Mouse (Mus musculus): ENCODE measurements around the gene Aatf. TPM values are rescaled to one million over a fixed set of nuclear protein-coding genes. Genes with fewer than 3 reads are reported as not detected.
"Not testable (repeated sequence)": the region's sequence is repeated elsewhere in the genome, so short reads cannot be mapped to it uniquely, and the experiment has no call there.

The Aatf gene
- polyA plus RNA-seq, 1 experiment = 37.3 TPM

GRCm38 (mm10) chr11:84412201-84412934, 101.0 kb downstream of the Aatf start:
- Histone ChIP-seq H3K27ac (ENCODE audit: insufficient read depth, low read length) (no peak overlapping the region), H3K4me1 (ENCODE audit: control insufficient read depth, insufficient read depth, low read length) (no peaks in the 10 kb centered on the region), H3K4me3 (ENCODE audit: insufficient read depth, low read length) (no peak overlapping the region)
- TF ChIP-seq POLR2A (IDR thresholded peaks at IDR 0.05; ENCODE audit: low read depth, low read length) (no peak), CTCF (IDR thresholded peaks at IDR 0.05; ENCODE audit: borderline replicate concordance, insufficient read depth, low read length) (no peak)

GRCm38 (mm10) chr11:84411642-84412018, 101.7 kb downstream of the Aatf start:
- no peak overlapping the region for H3K27ac ChIP-seq (ENCODE audit: insufficient read depth, low read length)
- H3K4me3 ChIP-seq (ENCODE audit: insufficient read depth, low read length) = no peak overlapping the region
- H3K4me1 ChIP-seq (ENCODE audit: control insufficient read depth, insufficient read depth, low read length) = no peaks in the 10 kb centered on the region
- no peak for TF ChIP-seq CTCF (IDR thresholded peaks at IDR 0.05; ENCODE audit: borderline replicate concordance, insufficient read depth, low read length)
- no peak for TF ChIP-seq POLR2A (IDR thresholded peaks at IDR 0.05; ENCODE audit: low read depth, low read length)

GRCm38 (mm10) chr11:84410879-84411641, 102.3 kb downstream of the Aatf start:
- no peak for TF ChIP-seq POLR2A (IDR thresholded peaks at IDR 0.05; ENCODE audit: low read depth, low read length)
- no peak for TF ChIP-seq CTCF (IDR thresholded peaks at IDR 0.05; ENCODE audit: borderline replicate concordance, insufficient read depth, low read length)
- no peak overlapping the region for H3K27ac ChIP-seq (ENCODE audit: insufficient read depth, low read length)
- no peaks in the 10 kb centered on the region for H3K4me1 ChIP-seq (ENCODE audit: control insufficient read depth, insufficient read depth, low read length)
- H3K4me3 ChIP-seq (ENCODE audit: insufficient read depth, low read length) = no peak overlapping the region

GRCm38 (mm10) chr11:84410383-84410782, 102.9 kb downstream of the Aatf start:
- TF ChIP-seq POLR2A (IDR thresholded peaks at IDR 0.05; ENCODE audit: low read depth, low read length) (no peak), CTCF (IDR thresholded peaks at IDR 0.05; ENCODE audit: borderline replicate concordance, insufficient read depth, low read length) (no peak)
- Histone ChIP-seq H3K27ac (ENCODE audit: insufficient read depth, low read length) (no peak overlapping the region), H3K4me3 (ENCODE audit: insufficient read depth, low read length) (no peak overlapping the region), H3K4me1 (ENCODE audit: control insufficient read depth, insufficient read depth, low read length) (no peaks in the 10 kb centered on the region)

GRCm38 (mm10) chr11:84406733-84407132, 106.6 kb downstream of the Aatf start:
- no peak overlapping the region for H3K4me3 ChIP-seq (ENCODE audit: insufficient read depth, low read length)
- H3K27ac ChIP-seq (ENCODE audit: insufficient read depth, low read length) = no peak overlapping the region
- TF ChIP-seq CTCF (IDR thresholded peaks at IDR 0.05; ENCODE audit: borderline replicate concordance, insufficient read depth, low read length) = no peak
- no peak for TF ChIP-seq POLR2A (IDR thresholded peaks at IDR 0.05; ENCODE audit: low read depth, low read length)
- H3K4me1 ChIP-seq (ENCODE audit: control insufficient read depth, insufficient read depth, low read length) = no peaks in the 10 kb centered on the region

GRCm38 (mm10) chr11:84395010-84395409, 118.3 kb downstream of the Aatf start:
- TF ChIP-seq POLR2A (IDR thresholded peaks at IDR 0.05; ENCODE audit: low read depth, low read length) (no peak), CTCF (IDR thresholded peaks at IDR 0.05; ENCODE audit: borderline replicate concordance, insufficient read depth, low read length) (no peak)
- Histone ChIP-seq H3K4me1 (ENCODE audit: control insufficient read depth, insufficient read depth, low read length) (no peaks in the 10 kb centered on the region), H3K27ac (ENCODE audit: insufficient read depth, low read length) (no peak overlapping the region), H3K4me3 (ENCODE audit: insufficient read depth, low read length) (no peak overlapping the region)

- Histone ChIP-seq H3K27ac (ENCODE audit: insufficient read depth, low read length) (no peak overlapping the region), H3K4me1 (ENCODE audit: control insufficient read depth, insufficient read depth, low read length) (no peaks in the 10 kb centered on the region), H3K4me3 (ENCODE audit: insufficient read depth, low read length) (no peak overlapping the region)
- no peak for TF ChIP-seq CTCF (IDR thresholded peaks at IDR 0.05; ENCODE audit: borderline replicate concordance, insufficient read depth, low read length)
- no peak for TF ChIP-seq POLR2A (IDR thresholded peaks at IDR 0.05; ENCODE audit: low read depth, low read length)
These were observed 119.8 kb downstream of the Aatf start for GRCm38 (mm10) chr11:84393571-84393970.

GRCm38 (mm10) chr11:84392066-84392465, 121.3 kb downstream of the Aatf start:
- H3K4me3 ChIP-seq (ENCODE audit: insufficient read depth, low read length); H3K4me1 ChIP-seq (ENCODE audit: control insufficient read depth, insufficient read depth, low read length); H3K27ac ChIP-seq (ENCODE audit: insufficient read depth, low read length): not testable (repeated sequence)

- no peak overlapping the region for H3K27ac ChIP-seq (ENCODE audit: insufficient read depth, low read length)
- TF ChIP-seq CTCF (IDR thresholded peaks at IDR 0.05; ENCODE audit: borderline replicate concordance, insufficient read depth, low read length) (no peak), POLR2A (IDR thresholded peaks at IDR 0.05; ENCODE audit: low read depth, low read length) (no peak)
- no peak overlapping the region for H3K4me3 ChIP-seq (ENCODE audit: insufficient read depth, low read length)
- no peaks in the 10 kb centered on the region for H3K4me1 ChIP-seq (ENCODE audit: control insufficient read depth, insufficient read depth, low read length)
These were observed 122.2 kb downstream of the Aatf start for GRCm38 (mm10) chr11:84391126-84391525.

- no peak overlapping the region for H3K4me3 ChIP-seq (ENCODE audit: insufficient read depth, low read length)
- no peak overlapping the region for H3K27ac ChIP-seq (ENCODE audit: insufficient read depth, low read length)
- TF ChIP-seq CTCF (IDR thresholded peaks at IDR 0.05; ENCODE audit: borderline replicate concordance, insufficient read depth, low read length) (no peak), POLR2A (IDR thresholded peaks at IDR 0.05; ENCODE audit: low read depth, low read length) (no peak)
- H3K4me1 ChIP-seq (ENCODE audit: control insufficient read depth, insufficient read depth, low read length) = no peaks in the 10 kb centered on the region
These were observed 124.0 kb downstream of the Aatf start for GRCm38 (mm10) chr11:84389332-84389731.
